Mouse (Mus musculus) CD4-positive, CD25-positive, alpha-beta regulatory T cell, adult 4 months (primary cell): ENCODE data around the gene Lrmda. TPM values are rescaled to one million over a fixed set of nuclear protein-coding genes. Genes with fewer than 3 reads are reported as not detected.

Experiments used
- ATAC-seq: one replicate; pipeline ENCODE4 v1.8.0; 2017
- polyA plus RNA-seq, 2 experiments: library from polyadenylated mRNA; unstranded; fragments of 100-300 nt; shearing (Covaris generic); gene quantifications; one replicate each; pipeline ENCODE4 v1.2.1; 2017

Lrmda gene
- polyA plus RNA-seq, 2 experiments from 2014 or later, result not detected

GRCm38 (mm10) chr14:22425018-22425534 is 405.6 kb downstream of the Lrmda start:
- ATAC-seq, result no peak

GRCm38 (mm10) chr14:22435441-22435840 is 415.9 kb downstream of the Lrmda start:
- no peak for ATAC-seq

- ATAC-seq, result no peak
Observed at GRCm38 (mm10) chr14:22435860-22436377, 416.4 kb downstream of the Lrmda start.

- ATAC-seq, result no peak
Observed at GRCm38 (mm10) chr14:22440341-22440999, 421.0 kb downstream of the Lrmda start.

- no peak for ATAC-seq
Observed at GRCm38 (mm10) chr14:22441859-22442447, 422.4 kb downstream of the Lrmda start.

- no peak for ATAC-seq
Observed at GRCm38 (mm10) chr14:22442719-22443118, 423.2 kb downstream of the Lrmda start.

- ATAC-seq, result no peak
Observed at GRCm38 (mm10) chr14:22444541-22444940, 425.0 kb downstream of the Lrmda start.

GRCm38 (mm10) chr14:22445161-22445821 is 425.8 kb downstream of the Lrmda start:
- ATAC-seq, result no peak

GRCm38 (mm10) chr14:22445841-22446570 is 426.5 kb downstream of the Lrmda start:
- ATAC-seq, result no peak

- no peak for ATAC-seq
Observed at GRCm38 (mm10) chr14:22451603-22452002, 432.1 kb downstream of the Lrmda start.

- ATAC-seq, result no peak
Observed at GRCm38 (mm10) chr14:22464314-22464713, 444.8 kb downstream of the Lrmda start.

GRCm38 (mm10) chr14:22471041-22471440 is 451.5 kb downstream of the Lrmda start:
- ATAC-seq, result no peak

GRCm38 (mm10) chr14:22473451-22473850 is 453.9 kb downstream of the Lrmda start:
- ATAC-seq, result no peak

- no peak for ATAC-seq
Observed at GRCm38 (mm10) chr14:22473991-22474390, 454.5 kb downstream of the Lrmda start.

GRCm38 (mm10) chr14:22493326-22493725 is 473.8 kb downstream of the Lrmda start:
- ATAC-seq, result no peak

- no peak for ATAC-seq
Observed at GRCm38 (mm10) chr14:22494290-22494689, 474.8 kb downstream of the Lrmda start.

- no peak for ATAC-seq
Observed at GRCm38 (mm10) chr14:22494866-22495265, 475.4 kb downstream of the Lrmda start.

GRCm38 (mm10) chr14:22495286-22495685 is 475.8 kb downstream of the Lrmda start:
- no peak for ATAC-seq

GRCm38 (mm10) chr14:22497636-22498131 is 478.2 kb downstream of the Lrmda start:
- no peak for ATAC-seq

GRCm38 (mm10) chr14:22509747-22510530 is 490.4 kb downstream of the Lrmda start:
- ATAC-seq, result no peak

- ATAC-seq, result no peak
Observed at GRCm38 (mm10) chr14:22510531-22510785, 490.9 kb downstream of the Lrmda start.
